Mouse (Mus musculus) thymus, adult 2 months (tissue): ENCODE measurements around the gene Gm17657. TPM values are rescaled to one million over a fixed set of nuclear protein-coding genes. Genes with fewer than 3 reads are reported as not detected.

Experiments
- DNase-seq: peaks from one replicate; pipeline ENCODE4 v3.0.0; 2021
- H3K27ac ChIP-seq: fragments of 200-500 bp; 2 replicates; pipeline ENCODE4 v1.5.1; 2012; ENCODE audit warnings: low read length, control low read depth; ENCODE audit not compliant: control insufficient read depth, insufficient read depth
- H3K27me3 ChIP-seq: fragments of 200-500 bp; 2 replicates; pipeline ENCODE4 v1.6.1; 2012; ENCODE audit warnings: mild to moderate bottlenecking, low read length, moderate library complexity, mixed read lengths; ENCODE audit not compliant: control insufficient read depth, insufficient read depth
- H3K36me3 ChIP-seq: fragments of 200-500 bp; 2 replicates; pipeline ENCODE4 v1.6.1; 2012; ENCODE audit warnings: mild to moderate bottlenecking, low read length, moderate library complexity; ENCODE audit not compliant: control insufficient read depth, insufficient read depth
- H3K4me1 ChIP-seq: fragments of 200-500 bp; replicated peaks from 2 replicates; pipeline ENCODE4 v1.6.1; 2012; ENCODE audit warnings: low read length; ENCODE audit not compliant: control insufficient read depth, insufficient read depth
- H3K4me3 ChIP-seq: fragments of 200-500 bp; 2 replicates; pipeline ENCODE4 v1.5.1; 2012; ENCODE audit warnings: mild to moderate bottlenecking, low read length, control low read depth, moderate library complexity; ENCODE audit not compliant: control insufficient read depth, insufficient read depth
- CTCF ChIP-seq: fragments of 200-500 bp; IDR thresholded peaks from 2 replicates; pipeline ENCODE4 v1.5.1; 2012; ENCODE audit warnings: mild to moderate bottlenecking, control low read depth, low read length, moderate library complexity, borderline replicate concordance; ENCODE audit not compliant: control insufficient read depth, poor library complexity, insufficient read depth; ENCODE audit errors: extremely low read depth
- POLR2A ChIP-seq: fragments of 200-500 bp; IDR thresholded peaks from 2 replicates; pipeline ENCODE4 v1.6.1; 2012; ENCODE audit warnings: mild to moderate bottlenecking, low read length, control low read depth, moderate library complexity; ENCODE audit not compliant: control insufficient read depth, poor library complexity, insufficient read depth; ENCODE audit errors: extremely low read depth
- WGBS: fragments of 180-500 bp; shearing (Covaris S2); methylation state at CpG from one replicate; pipeline ENCODE4 v1.1.7; 2018; 5-methylcytosine and 5-hydroxymethylcytosine counted together
- polyA plus RNA-seq: library from polyadenylated mRNA; depleted of rRNA; stranded (reverse); fragments of >200 nt; gene quantifications from 2 replicates; pipeline ENCODE4 v1.2.3, GENCODE M21; 2012

Gene Gm17657
- polyA plus RNA-seq, 1 experiment: not detected

GRCm38 (mm10) chr17:29490713-29491581 lies 58.5 kb downstream of the Gm17657 start, which contains the start of gene Pim1:
TSS of gene Pim1 (plus strand) at chr17:29490753.
- Histone ChIP-seq H3K27me3 (no peaks in the 10 kb centered on the region), H3K4me1 (peaks cover 29% of the 10 kb centered on the region), H3K36me3 (peaks cover 5% of the 10 kb centered on the region), H3K27ac (peak within 1 kb of the TSS; percentile 87), H3K4me3 (peak within 1 kb of the TSS; percentile 88)
- peak; percentile 73 for DNase-seq
- 1% methylated on average over 95 of the region's 99 CpGs for WGBS
- TF ChIP-seq CTCF: no peak
- TF ChIP-seq POLR2A: peak; percentile 98

- under 1% methylated on average over 62 of the region's 68 CpGs for WGBS
- peaks cover 28% of the 10 kb centered on the region for H3K4me1 ChIP-seq
- peak overlapping the region; percentile 59 for H3K27ac ChIP-seq
- H3K36me3 ChIP-seq: peaks cover 5% of the 10 kb centered on the region
- peak; percentile 99 for DNase-seq
- H3K27me3 ChIP-seq: no peaks in the 10 kb centered on the region
- peak overlapping the region; percentile 80 for H3K4me3 ChIP-seq
- TF ChIP-seq CTCF (no peak), POLR2A (peak; percentile 72; the same call in 1 of the 2 replicates)
These were observed 59.3 kb downstream of the Gm17657 start for GRCm38 (mm10) chr17:29489971-29490712.

GRCm38 (mm10) chr17:29488978-29489970 lies 60.2 kb downstream of the Gm17657 start:
- 2% methylated on average over 30 of the region's 30 CpGs for WGBS
- Histone ChIP-seq H3K4me1 (peaks cover 21% of the 10 kb centered on the region), H3K27ac (peak overlapping the region; percentile 59), H3K27me3 (no peaks in the 10 kb centered on the region), H3K36me3 (no peaks in the 10 kb centered on the region; the same call in 1 of the 2 replicates), H3K4me3 (peak overlapping the region; percentile 80)
- no peak for DNase-seq
- TF ChIP-seq CTCF (no peak), POLR2A (no peak)

GRCm38 (mm10) chr17:29488257-29488977 lies 61.0 kb downstream of the Gm17657 start:
- DNase-seq: no peak
- Histone ChIP-seq H3K36me3 (no peaks in the 10 kb centered on the region; the same call in 1 of the 2 replicates), H3K4me1 (peaks cover 14% of the 10 kb centered on the region), H3K27ac (no peak overlapping the region), H3K27me3 (no peaks in the 10 kb centered on the region), H3K4me3 (no peak overlapping the region)
- no peak for TF ChIP-seq POLR2A
- TF ChIP-seq CTCF: no peak
- WGBS: 86% methylated on average over 8 of the region's 8 CpGs

DNA sequence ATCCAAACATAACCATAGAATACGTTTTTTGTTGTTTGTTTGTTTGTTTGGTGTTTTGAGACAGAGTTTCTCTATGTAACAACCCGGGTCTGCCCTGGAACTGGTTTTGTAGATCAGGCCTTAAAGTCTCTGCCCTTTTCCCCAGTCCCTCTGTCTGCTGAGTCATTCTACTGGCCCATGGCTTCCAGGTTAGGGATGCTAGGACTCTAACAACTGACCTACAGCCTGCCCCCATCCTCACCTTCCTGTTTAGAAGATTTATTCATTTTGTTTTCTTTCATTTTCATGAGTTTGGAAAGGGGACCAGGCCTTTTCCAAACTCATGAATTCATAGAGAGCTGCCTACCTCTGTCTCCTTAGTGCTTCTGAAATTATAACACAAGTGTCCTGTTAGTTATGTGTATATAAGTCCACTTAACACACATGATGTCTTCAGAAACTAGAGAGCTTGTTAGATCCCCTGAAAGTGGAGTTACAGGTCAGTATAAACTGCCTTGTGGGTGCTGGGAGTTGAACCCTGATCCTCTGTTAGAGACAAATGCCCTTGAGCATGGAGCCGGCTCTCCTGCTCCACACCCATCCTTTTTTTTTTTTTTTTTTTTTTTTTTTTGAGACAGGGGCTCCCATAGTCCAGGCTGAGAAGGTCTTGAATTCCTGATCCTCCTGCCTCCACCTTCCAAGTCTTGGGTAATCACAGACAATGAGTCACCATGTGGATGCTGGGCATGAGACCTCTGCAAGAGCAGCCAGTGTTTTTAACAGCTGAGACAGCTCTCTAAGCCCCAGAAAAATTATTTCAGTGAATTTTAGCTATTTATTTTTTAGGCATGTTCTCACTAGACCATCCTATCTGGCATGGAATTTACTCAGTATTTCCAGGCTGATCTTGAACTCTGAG lies 63.9 kb downstream of the Gm17657 start:
- Histone ChIP-seq H3K27me3 (no peaks in the 10 kb centered on the region), H3K4me3 (no peak overlapping the region), H3K36me3 (no peaks in the 10 kb centered on the region), H3K4me1 (peaks cover 10% of the 10 kb centered on the region), H3K27ac (no peak overlapping the region)
- WGBS: 84% methylated on average over 3 of the region's 3 CpGs
- no peak for DNase-seq
- TF ChIP-seq CTCF (no peak), POLR2A (no peak)
